Mouse (Mus musculus) lung, postnatal 10 days (tissue): ENCODE measurements at regions not wholly inside any gene's neighbourhood (a gene's known extent, or its start where the extent isn't known, plus 50 kb on each side); places are given as distances from the start of the nearest gene placed in this dataset.
A peak's percentile ranks its signal among the peaks of the same experiment; 100 is the strongest.

Experiments used
- DNase-seq: peaks from one replicate; pipeline ENCODE4 v3.0.0; 2021

- DNase-seq = no peak
These were observed 118.4 kb downstream of the Gnat3 start for GRCm38 (mm10) chr5:18080761-18081160.

GRCm38 (mm10) chr5:18082219-18082618 is 119.9 kb downstream of the Gnat3 start:
- DNase-seq = no peak

- DNase-seq = no peak
These were observed 121.4 kb downstream of the Gnat3 start for GRCm38 (mm10) chr5:18083789-18084188.

- no peak for DNase-seq
These were observed 123.1 kb downstream of the Gnat3 start for GRCm38 (mm10) chr5:18085456-18085855.

DNA sequence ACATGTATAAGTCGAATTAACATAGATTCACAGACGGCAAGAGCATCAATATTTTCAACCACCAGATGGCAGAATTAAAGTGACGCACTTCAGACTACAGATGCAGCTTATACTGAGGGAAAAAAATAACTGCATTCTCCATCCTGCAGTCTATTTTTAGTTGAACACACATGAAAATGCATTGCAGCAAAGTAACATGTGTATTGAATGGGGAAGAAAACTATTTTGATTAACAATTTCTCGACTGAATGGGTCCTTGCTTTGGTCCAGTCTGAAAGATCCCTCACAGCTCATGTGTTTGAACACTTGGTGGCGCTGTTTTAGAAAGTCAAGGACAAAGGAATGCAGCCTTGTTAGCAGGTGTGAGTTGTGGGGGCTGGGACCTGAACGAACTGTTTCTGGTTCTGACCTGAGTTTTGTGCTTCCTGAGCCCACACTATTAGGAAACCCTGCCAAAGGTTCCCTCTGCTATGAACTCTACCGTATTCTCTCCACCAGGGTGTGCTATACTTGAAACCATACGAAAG is 125.6 kb downstream of the Gnat3 start:
- DNase-seq = peak; percentile 73

DNA sequence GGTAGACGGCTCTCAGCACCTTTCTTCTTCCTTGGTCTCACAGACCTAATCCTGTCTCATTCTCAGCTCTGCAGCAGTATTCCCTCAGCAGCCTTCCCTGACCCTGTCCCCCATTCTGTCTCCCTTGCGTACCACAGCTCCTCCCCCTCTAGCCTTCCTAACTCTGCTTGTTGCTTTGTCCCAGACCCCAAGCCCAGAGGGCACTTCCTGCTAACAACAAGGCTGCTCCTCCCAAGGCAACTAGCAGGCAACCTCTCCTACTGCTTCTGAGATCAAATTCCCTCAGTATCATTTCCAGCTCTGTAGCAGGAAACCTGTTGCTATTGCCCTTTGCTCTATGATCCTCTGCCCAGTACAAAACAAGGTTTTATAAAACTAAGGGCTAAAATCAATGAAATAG is 127.6 kb downstream of the Gnat3 start:
- DNase-seq = no peak

- no peak for DNase-seq
These were observed 152.7 kb downstream of the Gnat3 start for GRCm38 (mm10) chr5:18114905-18115689.

DNA sequence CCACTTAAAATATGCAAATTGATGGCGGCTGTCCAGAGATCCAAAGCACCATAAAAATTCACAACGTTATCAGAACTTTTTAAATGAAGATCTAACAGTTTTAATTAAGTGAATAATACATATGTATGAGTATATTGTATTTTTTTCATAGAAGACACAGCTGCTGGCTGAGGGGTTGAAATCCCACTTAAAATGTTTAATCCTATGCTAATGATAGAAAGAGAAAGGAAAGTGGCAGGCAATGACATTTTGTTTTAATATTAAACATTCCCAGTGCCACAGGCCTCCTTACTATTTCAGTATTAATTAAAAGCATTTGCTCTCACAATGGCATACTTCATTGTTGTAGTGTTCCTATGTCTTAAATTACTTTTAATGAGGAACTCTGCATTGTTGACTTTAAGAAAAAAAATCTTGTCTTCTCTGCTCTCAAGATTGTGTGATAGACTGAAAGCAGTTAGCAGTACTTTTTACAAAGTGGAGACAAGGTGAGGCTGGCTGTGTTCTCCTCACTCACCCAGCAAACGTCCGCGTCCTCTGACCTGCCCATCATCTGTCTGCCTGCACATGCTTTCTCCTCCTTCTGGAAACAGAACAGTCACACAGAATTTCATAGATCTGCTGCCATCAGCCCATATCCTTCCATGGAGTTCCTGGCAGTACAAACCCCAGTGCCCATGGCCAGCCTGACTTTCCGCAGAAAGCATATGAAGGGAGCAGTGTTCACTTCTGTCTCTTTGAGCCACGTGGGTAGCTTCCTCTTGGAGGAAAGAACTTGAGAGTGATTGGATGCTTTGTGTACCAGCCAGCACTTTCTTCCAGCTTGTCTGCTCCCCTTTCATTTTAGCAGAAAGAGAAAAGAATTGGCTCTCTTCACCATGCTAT is 173.7 kb downstream of the Gnat3 start:
- DNase-seq = no peak

- no peak for DNase-seq
These were observed 175.2 kb downstream of the Gnat3 start for GRCm38 (mm10) chr5:18137450-18138061.

- no peak for DNase-seq
These were observed 189.9 kb downstream of the Gnat3 start for GRCm38 (mm10) chr5:18152241-18152640.

DNA sequence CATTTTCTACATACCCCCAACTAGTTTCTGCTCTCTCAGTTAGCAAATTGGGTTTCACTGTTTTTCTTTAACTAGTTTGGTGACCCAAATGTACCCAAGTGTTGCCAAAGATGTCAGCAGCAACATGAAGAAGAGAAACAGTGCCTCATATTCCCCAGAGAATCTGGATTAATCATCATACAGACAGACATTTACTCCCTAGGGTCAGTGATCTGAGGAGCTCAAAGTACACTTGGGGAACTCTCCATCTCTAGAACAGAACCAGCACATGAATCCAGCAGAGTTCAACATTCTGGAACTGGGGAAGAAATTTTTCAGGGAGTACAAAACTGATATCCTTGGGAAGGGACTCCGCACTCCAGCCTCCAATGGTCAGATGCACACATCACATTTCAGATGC is 191.4 kb downstream of the Gnat3 start:
- DNase-seq = no peak

GRCm38 (mm10) chr5:18163515-18163914 is 196.6 kb downstream of the Gnai1 start:
- no peak for DNase-seq

DNA sequence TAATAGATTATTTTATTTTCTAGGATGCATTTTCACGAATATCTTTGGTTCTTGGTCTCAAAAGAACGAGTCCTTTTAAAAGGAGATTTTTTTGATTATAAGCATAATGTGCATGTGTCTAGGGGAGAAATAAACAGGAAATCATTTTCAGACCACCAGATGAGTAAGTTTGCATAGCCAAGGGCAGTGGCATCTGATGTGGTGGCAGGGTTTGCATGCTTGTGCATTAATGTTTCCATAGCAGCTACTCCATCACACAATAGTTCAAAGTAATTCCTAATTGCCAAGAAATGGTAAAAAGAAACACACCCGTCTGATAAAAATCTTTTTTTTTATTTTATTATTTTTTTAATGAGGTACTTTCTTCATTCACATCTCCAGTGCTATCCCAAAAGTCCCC is 182.3 kb downstream of the Gnai1 start:
- no peak for DNase-seq

GRCm38 (mm10) chr5:18211395-18212057 is 148.6 kb downstream of the Gnai1 start:
- DNase-seq = no peak
